Mouse (Mus musculus) cerebellum, adult 2 months (tissue): ENCODE data around the gene Aldh16a1.

Experiments
- CTCF ChIP-seq: fragments of 200-500 bp; IDR thresholded peaks from 2 replicates; pipeline ENCODE4 v1.5.1; 2011; ENCODE audit warnings: low read depth, mild to moderate bottlenecking, control low read depth, low read length, moderate library complexity, borderline replicate concordance; ENCODE audit not compliant: insufficient read depth
- POLR2A ChIP-seq: fragments of 200-500 bp; IDR thresholded peaks from 2 replicates; pipeline ENCODE4 v1.6.1; 2011; ENCODE audit warnings: low read length, control low read depth, borderline replicate concordance; ENCODE audit not compliant: insufficient read depth

DNA sequence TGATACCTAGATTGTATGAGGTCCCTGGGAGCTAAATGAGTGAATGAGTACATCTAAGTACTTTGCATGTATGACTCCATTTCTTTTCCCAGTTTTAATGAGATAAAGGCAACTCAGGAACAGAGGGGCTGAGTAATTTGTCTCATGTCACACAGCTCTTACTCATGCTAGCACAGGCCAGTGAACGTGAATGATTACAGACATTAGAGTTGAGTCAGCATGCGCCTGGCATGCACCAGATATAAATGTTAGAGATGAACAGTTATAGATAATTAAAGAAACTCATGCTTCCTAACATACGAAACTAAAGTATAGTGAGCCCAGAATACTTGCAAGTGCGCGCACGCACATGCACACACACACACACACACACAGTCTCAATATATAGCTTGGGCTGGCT lies 35.8 kb upstream of the Aldh16a1 start:
- TF ChIP-seq CTCF (no peak), POLR2A (no peak)
